ENCODE assay signal across 12 mouse cellular contexts in genomic region chr2:25145346-25145745, GRCm38 (mm10). TPM values are rescaled to one million over a fixed set of nuclear protein-coding genes. Genes with fewer than 3 reads are reported as not detected.
DNase-seq lines count a peak whose midpoint lies in the region; ATAC-seq and TF ChIP-seq lines count a peak whose summit lies in the region.
"Had no signal": no experiment of that assay in that cellular context is flagged by ENCODE, and none has a peak within 500 bp of the region (broad histone marks: within the 10 kb centered on the region; RNA-seq: fewer than 3 reads in every experiment).

No protein-coding gene starts in this region.

- TF ChIP-seq POLR2A in heart, adult 2 months (IDR thresholded peaks at IDR 0.05; ENCODE audit: insufficient read depth, low read depth, low read length): no peak
- no peak for TF ChIP-seq POLR2A in myocyte (IDR thresholded peaks at IDR 0.05; ENCODE audit: insufficient read length, low read depth)

- H3K9me3 ChIP-seq in kidney, postnatal 0 days (replicated peaks; ENCODE audit: low read length): no peaks in the 10 kb centered on the region
- H3K9me3 ChIP-seq: G1E had no signal

- no peak overlapping the region for H3K4me2 ChIP-seq in kidney, postnatal 0 days (ENCODE audit: low read length)
- H3K4me2 ChIP-seq in myocyte (ENCODE audit: low read depth): peak overlapping the region; percentile 37

- no peak for TF ChIP-seq CTCF in heart, adult 2 months (IDR thresholded peaks at IDR 0.05)
- no peak for TF ChIP-seq CTCF in kidney, postnatal 0 days (IDR thresholded peaks at IDR 0.05; ENCODE audit: low read depth)

- H3K9ac ChIP-seq in heart, adult 2 months (ENCODE audit: low read depth, low read length): no peak overlapping the region
- H3K9ac ChIP-seq in kidney, postnatal 0 days (ENCODE audit: low read depth, low read length): no peak overlapping the region

- H3K4me1 ChIP-seq in heart, adult 2 months (ENCODE audit: control insufficient read depth, insufficient read depth, low read length): peaks cover 15% of the 10 kb centered on the region
- no peaks in the 10 kb centered on the region for H3K4me1 ChIP-seq in kidney, postnatal 0 days (replicated peaks; ENCODE audit: insufficient read depth, low read length)

- no peaks in the 10 kb centered on the region for H3K79me2 ChIP-seq in heart, adult 2 months (replicated peaks; ENCODE audit: control insufficient read depth, insufficient read depth, low read length)
- no peaks in the 10 kb centered on the region for H3K79me2 ChIP-seq in myocyte (ENCODE audit: control insufficient read depth, insufficient read depth)

- H3K4me3 ChIP-seq in heart, adult 2 months: no peak overlapping the region
- no peak overlapping the region for H3K4me3 ChIP-seq in kidney, postnatal 0 days (replicated peaks; ENCODE audit: low read depth, low read length)
- no peak overlapping the region for H3K4me3 ChIP-seq in myocyte

- 19% methylated on average over 6 of the region's 6 CpGs for whole genome bisulfite sequencing in heart, adult 2 months
- 48% methylated on average over 6 of the region's 6 CpGs for WGBS in kidney, postnatal 0 days

- intact Hi-C loops in heart, adult 2 months (cut with DNase I): no loop called here
- intact Hi-C loops in left cerebral cortex, postnatal 25 days (cut with DNase I): no loop called here
- intact Hi-C loops in left cerebral cortex, postnatal 4 days (cut with DNase I): no loop called here

- TF ChIP-seq EP300 in heart, adult 2 months (IDR thresholded peaks at IDR 0.05; ENCODE audit: insufficient read depth, low read depth, low read length): peak; percentile 91; the same call in 1 of the 2 replicates

- peak; percentile 30 for DNase-seq in ovary, adult 18-20 months (ENCODE audit: low spot score)
- no peak for DNase-seq in ovary, postnatal 14 days (ENCODE audit: low spot score)
- peak; percentile 58 to 62 for DNase-seq in heart, adult 2 months
- DNase-seq in kidney, postnatal 0 days (ENCODE audit: low spot score): peak; percentile 25
- DNase-seq in left cerebral cortex, postnatal 25 days (ENCODE audit: low spot score in 2 of 2): no peak
- no peak for DNase-seq in retina, embryonic 14.5 days (ENCODE audit: low spot score)
- no peak for DNase-seq in left cerebral cortex, postnatal 4 days
- DNase-seq: right cerebral cortex, postnatal 25 days; thymus, postnatal 36 days had no signal

- H3ac ChIP-seq in myocyte (ENCODE audit: control insufficient read depth, insufficient read length): no peak overlapping the region

- peak overlapping the region; percentile 56 for H3K27ac ChIP-seq in heart, adult 2 months
- H3K27ac ChIP-seq in kidney, postnatal 0 days: 0 out of 2 replicates have a peak overlapping the region, but pooled peaks have one; percentile 25

- no peaks in the 10 kb centered on the region for H3K27me3 ChIP-seq in heart, adult 2 months (ENCODE audit: control insufficient read depth, insufficient read depth, low read length)
- H3K27me3 ChIP-seq in kidney, postnatal 0 days (ENCODE audit: insufficient read depth, low read length): no peaks in the 10 kb centered on the region
- no peaks in the 10 kb centered on the region for H3K27me3 ChIP-seq in myocyte (ENCODE audit: control insufficient read depth, insufficient read depth, insufficient read length)

- H3K36me3 ChIP-seq in heart, adult 2 months (ENCODE audit: control insufficient read depth, insufficient read depth, low read length): no peaks in the 10 kb centered on the region
- H3K36me3 ChIP-seq in kidney, postnatal 0 days (ENCODE audit: insufficient read depth, low read length): no peaks in the 10 kb centered on the region
- H3K36me3 ChIP-seq in myocyte (ENCODE audit: control insufficient read depth, insufficient read depth): no peaks in the 10 kb centered on the region
- H3K36me3 ChIP-seq: G1E had no signal

- ATAC-seq in kidney, postnatal 0 days (replicated peaks; ENCODE audit: low FRiP score, low read depth): no peak; the same call in 1 of the 2 replicates

TF ChIP-seq in myocyte, 11 proteins besides CTCF, POLR2A, EP300 and RAD21:
- no peak for TF ChIP-seq USF1 (IDR thresholded peaks at IDR 0.05; ENCODE audit: low read depth)
- peak in 1 of 3 experiments; percentile 75 for TF ChIP-seq MYOD1 (IDR thresholded peaks at IDR 0.05; ENCODE audit: control insufficient read depth in 1 of 3, insufficient read length in 2 of 3, low read depth in 2 of 3)
- no peak for TF ChIP-seq TCF12 (IDR thresholded peaks at IDR 0.05; ENCODE audit: insufficient read depth, poor library complexity, severe bottlenecking)
- no peak for TF ChIP-seq REST (IDR thresholded peaks at IDR 0.05; ENCODE audit: insufficient read depth, insufficient read length)

RNA-seq across cellular contexts. Expression of gene Nrarp, which starts 35.2 kb away (rescaled TPM):
- 1 to 10 TPM; 6.2 to 7.4 TPM for total RNA-seq in heart, adult 2 months (2021)
- 10.2 and 11.2 TPM in 2 replicates for polyA plus RNA-seq in heart, adult 2 months (2012; rRNA removed)
- polyA plus RNA-seq in kidney, postnatal 0 days (2015; fragmentation: Nextera tagmentation; extraction: Ambion mirVana): 19.9 and 21.6 TPM in 2 replicates
- 1.3 TPM for polyA plus RNA-seq in myocyte (2012; fragmentation: generic; extraction: Trizol)
- total RNA-seq in left cerebral cortex, postnatal 25 days (2021): 10 to 100 TPM; 21.7 to 30.7 TPM
- 10 to 100 TPM; 32.5 to 35.0 TPM for total RNA-seq in left cerebral cortex, postnatal 4 days (2021)
- polyA plus RNA-seq: G1E had no signal

RNA-seq across cellular contexts. Expression of gene Noxa1, which starts 50.4 kb away (rescaled TPM):
- not detected for total RNA-seq in heart, adult 2 months (2021)
- polyA plus RNA-seq in heart, adult 2 months (2012; rRNA removed): not detected in 2 replicates
- polyA plus RNA-seq in kidney, postnatal 0 days (2015; fragmentation: Nextera tagmentation; extraction: Ambion mirVana): 0.41 and 0.43 TPM in 2 replicates
- polyA plus RNA-seq in myocyte (2012; fragmentation: generic; extraction: Trizol): not detected
- total RNA-seq in left cerebral cortex, postnatal 25 days (2021): not detected
- total RNA-seq in left cerebral cortex, postnatal 4 days (2021): not detected
- total RNA-seq: hematopoietic stem cell, adult 5-6 weeks had no signal

RNA-seq across cellular contexts. Expression of gene Tor4a, which starts 51.3 kb away (rescaled TPM):
- total RNA-seq in heart, adult 2 months (2021): 1 to 10 TPM; 4.3 to 4.9 TPM
- polyA plus RNA-seq in heart, adult 2 months (2012; rRNA removed): 6.8 and 9.4 TPM in 2 replicates
- 10.8 and 12.0 TPM in 2 replicates for polyA plus RNA-seq in kidney, postnatal 0 days (2015; fragmentation: Nextera tagmentation; extraction: Ambion mirVana)
- 9.2 TPM for polyA plus RNA-seq in myocyte (2012; fragmentation: generic; extraction: Trizol)
- 1 to 10 TPM; 1.9 to 2.3 TPM for total RNA-seq in left cerebral cortex, postnatal 25 days (2021)
- total RNA-seq in left cerebral cortex, postnatal 4 days (2021): 1 to 10 TPM; 1.4 to 1.8 TPM

Comparison
In these comparisons a context has a peak if more than half of its experiments do, and no peak if none do; other contexts are left out.
1. DNase-seq: peak in ovary, adult 18-20 months (single experiment), heart, adult 2 months (2 of 2) and kidney, postnatal 0 days (single experiment); none in ovary, postnatal 14 days (single experiment), left cerebral cortex, postnatal 25 days (0 of 2), retina, embryonic 14.5 days (single experiment) and left cerebral cortex, postnatal 4 days (single experiment).